Mouse (Mus musculus) spleen, adult 2 months (tissue): ENCODE data around the gene Fyn.

Experiments used
- CTCF ChIP-seq: fragments of 200-500 bp; IDR thresholded peaks from 2 replicates; pipeline ENCODE4 v1.5.1; 2011; ENCODE audit warnings: mild to moderate bottlenecking, inconsistent platforms; ENCODE audit not compliant: insufficient read depth, insufficient read length, insufficient replicate concordance; ENCODE audit errors: extremely low read depth
- POLR2A ChIP-seq: fragments of 200-500 bp; IDR thresholded peaks from 2 replicates; pipeline ENCODE4 v1.6.1; 2011; ENCODE audit warnings: low read depth, low read length, inconsistent platforms

DNA sequence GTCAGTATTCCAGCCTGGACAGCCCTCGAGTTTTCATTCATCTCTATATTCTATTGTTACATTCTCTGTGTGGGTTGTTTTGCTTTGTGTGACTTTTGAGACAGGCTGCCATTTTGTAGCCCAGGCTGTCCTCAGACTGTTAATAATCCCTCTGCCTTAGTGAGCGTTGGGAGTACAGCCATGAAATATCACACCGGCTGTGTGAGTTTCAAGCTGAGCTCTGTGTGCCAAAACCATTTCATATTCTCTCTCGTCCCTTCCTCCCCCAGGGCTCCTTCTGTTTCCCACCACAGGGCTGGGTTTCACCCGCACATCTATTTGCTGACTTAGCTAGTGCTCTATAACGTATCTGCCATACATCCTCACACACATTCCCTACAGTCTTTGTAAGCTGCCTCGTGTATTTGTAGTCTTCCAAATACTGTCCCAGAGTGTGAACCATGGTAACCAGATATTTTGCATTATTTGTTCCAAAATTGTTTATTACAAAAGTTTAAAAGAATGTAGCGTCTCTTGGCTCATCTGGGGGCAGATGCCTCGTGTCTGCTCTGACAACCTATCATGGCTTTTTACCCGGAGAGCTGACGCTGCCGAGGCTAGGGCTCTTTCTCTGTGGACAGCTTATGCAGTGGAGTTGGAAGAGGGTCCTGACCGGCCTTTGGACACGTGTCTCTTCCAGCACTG, 144.1 kb downstream of the Fyn start:
- TF ChIP-seq CTCF = no peak
- TF ChIP-seq POLR2A = no peak
